Mouse (Mus musculus) erythroblast, adult 5-6 weeks (primary cell): Measurements from ENCODE around the gene Fgd5. TPM values are rescaled to one million over a fixed set of nuclear protein-coding genes. Genes with fewer than 3 reads are reported as not detected.

Experiments used
- total RNA-seq, 2 experiments: library from RNA; stranded (forward) in 1 of 2; stranded (reverse) in 1 of 2; fragments of 150-400 nt in 1 of 2; fragments of 200-764, 138-1000 nt in 1 of 2; gene quantifications; 2 replicates each; pipeline versions ENCODE4 v1.2.3 to v1.2.4; 2015 to 2017; ENCODE audit warnings: low replicate concordance in 2 of 2

Gene Fgd5
- total RNA-seq, 2 experiments from 2014 or later, result not detected

Other genes starting within 250 kb of the Fgd5 start
- gene Grip2, start 151.6 kb upstream of the Fgd5 start, total RNA-seq (2015; ENCODE audit: low replicate concordance), result not detected in 2 replicates
- gene Grip2, start 151.6 kb upstream of the Fgd5 start, total RNA-seq (2017; ENCODE audit: low replicate concordance), result not detected in 2 replicates
- gene Ccdc174, start 100.8 kb upstream of the Fgd5 start, total RNA-seq (2015; ENCODE audit: low replicate concordance), result 16.7 and 21.7 TPM in 2 replicates
- 23.2 and 48.7 TPM in 2 replicates for gene Ccdc174, start 100.8 kb upstream of the Fgd5 start, total RNA-seq (2017; ENCODE audit: low replicate concordance)
- gene 4930590J08Rik, start 76.1 kb upstream of the Fgd5 start, total RNA-seq (2015; ENCODE audit: low replicate concordance), result not detected in 2 replicates
- 0.51 and 1.5 TPM in 2 replicates for gene 4930590J08Rik, start 76.1 kb upstream of the Fgd5 start, total RNA-seq (2017; ENCODE audit: low replicate concordance)
- 15.2 and 17.1 TPM in 2 replicates for gene Nr2c2, start 112.5 kb downstream of the Fgd5 start, total RNA-seq (2015; ENCODE audit: low replicate concordance)
- gene Nr2c2, start 112.5 kb downstream of the Fgd5 start, total RNA-seq (2017; ENCODE audit: low replicate concordance), result 19.3 and 25.2 TPM in 2 replicates
- 3.3 and 10.9 TPM in 2 replicates for gene Mrps25, start 205.2 kb downstream of the Fgd5 start, total RNA-seq (2015; ENCODE audit: low replicate concordance)
- gene Mrps25, start 205.2 kb downstream of the Fgd5 start, total RNA-seq (2017; ENCODE audit: low replicate concordance), result 12.4 and 12.8 TPM in 2 replicates
- 4.6 and 8.1 TPM in 2 replicates for gene Rbsn, start 236.0 kb downstream of the Fgd5 start, total RNA-seq (2015; ENCODE audit: low replicate concordance)
- gene Rbsn, start 236.0 kb downstream of the Fgd5 start, total RNA-seq (2017; ENCODE audit: low replicate concordance), result 4.6 and 8.9 TPM in 2 replicates